Mouse (Mus musculus): ENCODE measurements around the gene Kif23. TPM values are rescaled to one million over a fixed set of nuclear protein-coding genes. Genes with fewer than 3 reads are reported as not detected.

The Kif23 gene
- polyA plus RNA-seq, 1 experiment from 2014 or later = 82.9 TPM

DNA sequence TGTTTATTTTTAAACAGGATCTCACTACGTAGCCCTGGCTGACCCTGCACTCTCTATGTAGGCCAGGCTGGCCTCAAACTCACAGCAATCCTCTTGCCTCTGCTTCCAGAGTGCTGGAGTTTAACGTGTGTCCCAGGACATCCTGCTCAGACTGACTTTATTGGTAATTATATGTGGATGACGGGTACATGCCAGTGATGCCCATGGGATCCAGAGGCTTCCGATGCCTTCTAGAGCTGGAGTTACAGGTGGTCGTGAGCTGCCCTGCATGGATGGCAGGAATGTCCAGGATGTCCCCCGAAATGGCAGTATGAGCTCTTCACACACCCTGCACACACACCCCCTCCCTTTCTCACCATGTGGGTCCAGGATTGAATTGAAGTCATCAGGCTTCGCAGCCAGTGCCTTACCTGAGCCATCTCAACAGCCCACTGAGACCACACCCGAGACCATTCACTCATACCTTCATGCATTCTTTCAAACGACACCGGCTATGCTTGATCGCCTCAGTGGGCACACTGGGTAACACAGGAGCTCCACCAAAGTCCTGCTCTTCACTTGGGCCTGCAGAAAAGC is 37.7 kb downstream of the Kif23 start:
- WGBS = 88% methylated on average over 11 of the region's 11 CpGs
- ATAC-seq (ENCODE audit: insufficient number of reproducible peaks, insufficient read depth, low FRiP score, low read depth) = no peak
- no peak overlapping the region for H3K4me2 ChIP-seq (ENCODE audit: low read length)
- H3K27ac ChIP-seq (replicated peaks in 1 of 2; ENCODE audit: control insufficient read depth in 1 of 2, insufficient read depth in 1 of 2, low read depth in 2 of 2, low read length in 2 of 2) = no peak overlapping the region
- H3K4me1 ChIP-seq (ENCODE audit: control insufficient read depth in 2 of 2, insufficient read depth in 2 of 2, low read length in 2 of 2) = peaks cover 2 to 5% of the 10 kb centered on the region in 2 experiments
- H3K36me3 ChIP-seq (ENCODE audit: control insufficient read depth, insufficient read depth, low read length) = peaks cover 30% of the 10 kb centered on the region
- H3K4me3 ChIP-seq (ENCODE audit: control insufficient read depth in 1 of 2, insufficient read depth in 1 of 2, low read depth in 1 of 2, low read length in 2 of 2) = no peak overlapping the region
- H3K9ac ChIP-seq (ENCODE audit: low read length) = no peak overlapping the region
- no peaks in the 10 kb centered on the region for H3K27me3 ChIP-seq (ENCODE audit: control insufficient read depth, insufficient read depth, low read length)
- no peaks in the 10 kb centered on the region for H3K9me3 ChIP-seq (ENCODE audit: control insufficient read depth, low read length)

DNA sequence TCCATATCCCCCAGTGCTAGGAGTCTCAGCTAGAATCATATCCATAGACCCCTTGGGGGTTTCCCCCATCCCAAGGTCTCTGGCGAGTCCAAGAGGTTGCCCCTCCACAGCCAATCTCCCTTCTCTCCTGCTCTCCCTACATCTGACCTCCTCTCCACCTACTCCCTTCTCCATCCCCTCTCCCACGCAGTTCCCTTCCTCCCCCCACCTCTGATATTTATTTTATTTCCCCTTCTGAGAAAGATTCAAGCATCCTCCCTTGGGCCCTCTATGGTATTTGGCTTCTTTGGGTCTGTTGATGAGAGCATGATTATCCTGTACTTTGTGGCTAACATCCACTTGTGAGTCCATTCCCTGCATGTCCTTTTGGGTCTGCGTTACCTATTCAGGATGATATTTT is 38.2 kb downstream of the Kif23 start:
- no peak for ATAC-seq (ENCODE audit: insufficient number of reproducible peaks, insufficient read depth, low FRiP score, low read depth)
- Histone ChIP-seq H3K9ac (ENCODE audit: low read length) (no peak overlapping the region), H3K36me3 (ENCODE audit: control insufficient read depth, insufficient read depth, low read length) (peaks cover 27% of the 10 kb centered on the region), H3K27me3 (ENCODE audit: control insufficient read depth, insufficient read depth, low read length) (no peaks in the 10 kb centered on the region), H3K9me3 (ENCODE audit: control insufficient read depth, low read length) (no peaks in the 10 kb centered on the region), H3K4me3 (ENCODE audit: control insufficient read depth in 1 of 2, insufficient read depth in 1 of 2, low read depth in 1 of 2, low read length in 2 of 2) (no peak overlapping the region), H3K4me1 (ENCODE audit: control insufficient read depth in 2 of 2, insufficient read depth in 2 of 2, low read length in 2 of 2) (peaks cover 2 to 5% of the 10 kb centered on the region in 2 experiments; a peak in 3 of 4 replicates), H3K27ac (replicated peaks in 1 of 2; ENCODE audit: control insufficient read depth in 1 of 2, insufficient read depth in 1 of 2, low read depth in 2 of 2, low read length in 2 of 2) (no peak overlapping the region), H3K4me2 (ENCODE audit: low read length) (no peak overlapping the region)
- WGBS = 75% methylated on average over 3 of the region's 3 CpGs

DNA sequence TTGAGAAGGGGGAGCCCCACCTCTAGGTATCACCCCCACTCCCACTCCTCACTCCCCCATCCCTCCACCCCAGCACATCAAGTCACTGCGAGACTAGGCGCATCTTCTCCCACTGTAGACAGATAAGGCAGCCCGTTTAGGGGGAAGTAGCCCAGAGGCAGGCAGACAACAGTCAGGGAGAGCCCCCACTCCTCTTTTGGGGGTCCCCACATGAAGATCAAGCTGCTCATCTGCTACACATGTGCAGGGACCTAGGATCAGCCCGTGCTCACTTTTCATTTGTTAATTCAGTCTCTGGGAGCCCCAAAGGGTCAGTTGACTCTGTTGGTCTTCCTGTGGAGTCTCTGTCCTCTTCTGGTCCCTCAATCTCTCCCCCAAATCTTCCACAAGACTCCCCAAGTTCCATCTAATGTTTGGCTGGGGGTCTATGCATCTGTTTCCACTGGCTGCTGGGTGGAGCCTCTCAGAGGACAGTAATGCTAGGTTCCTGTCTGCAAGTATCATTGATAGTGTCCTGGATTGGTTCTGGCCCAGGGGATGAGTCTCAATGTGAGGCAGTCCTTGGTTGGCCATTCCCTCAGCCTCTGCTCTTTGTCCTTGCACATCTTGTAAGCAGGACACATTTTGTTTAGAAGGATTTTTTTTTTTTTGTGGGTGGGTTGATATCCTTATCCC is 38.8 kb downstream of the Kif23 start:
- WGBS = 60% methylated on average over 4 of the region's 4 CpGs
- no peak for ATAC-seq (ENCODE audit: insufficient number of reproducible peaks, insufficient read depth, low FRiP score, low read depth)
- no peak overlapping the region for H3K4me2 ChIP-seq (ENCODE audit: low read length)
- no peak overlapping the region for H3K9ac ChIP-seq (ENCODE audit: low read length)
- no peak overlapping the region for H3K27ac ChIP-seq (replicated peaks in 1 of 2; ENCODE audit: control insufficient read depth in 1 of 2, insufficient read depth in 1 of 2, low read depth in 2 of 2, low read length in 2 of 2)
- H3K36me3 ChIP-seq (ENCODE audit: control insufficient read depth, insufficient read depth, low read length) = peaks cover 21% of the 10 kb centered on the region
- peaks cover 0 to 2% of the 10 kb centered on the region in 2 experiments; a peak in 1 of 4 replicates for H3K4me1 ChIP-seq (ENCODE audit: control insufficient read depth in 2 of 2, insufficient read depth in 2 of 2, low read length in 2 of 2)
- peaks cover 2% of the 10 kb centered on the region; the same call in 1 of the 2 replicates for H3K27me3 ChIP-seq (ENCODE audit: control insufficient read depth, insufficient read depth, low read length)
- H3K4me3 ChIP-seq (ENCODE audit: control insufficient read depth in 1 of 2, insufficient read depth in 1 of 2, low read depth in 1 of 2, low read length in 2 of 2) = no peak overlapping the region
- H3K9me3 ChIP-seq (ENCODE audit: control insufficient read depth, low read length) = no peaks in the 10 kb centered on the region

DNA sequence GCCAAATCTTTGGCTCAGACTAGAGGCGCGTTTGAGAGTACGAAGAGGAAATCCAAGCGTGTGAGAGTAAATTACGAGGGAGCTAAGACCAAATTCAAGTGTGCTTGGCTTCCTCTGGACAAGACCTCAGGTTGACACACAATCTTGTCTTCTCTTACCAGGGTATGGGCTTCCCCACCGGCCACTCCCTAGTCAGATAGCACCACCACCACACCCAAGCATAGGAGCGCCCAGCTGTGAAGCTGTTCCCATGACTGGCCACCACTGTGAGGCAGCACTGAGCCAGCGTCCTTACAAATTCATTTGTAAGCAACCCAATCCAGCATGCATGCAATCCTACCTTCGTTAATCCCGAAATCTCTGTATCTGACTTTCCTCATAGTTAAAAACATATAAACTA is 39.7 kb downstream of the Kif23 start:
- WGBS = 63% methylated on average over 10 of the region's 10 CpGs
- peaks cover 0 to 2% of the 10 kb centered on the region in 2 experiments; a peak in 1 of 4 replicates for H3K4me1 ChIP-seq (ENCODE audit: control insufficient read depth in 2 of 2, insufficient read depth in 2 of 2, low read length in 2 of 2)
- ATAC-seq (ENCODE audit: insufficient number of reproducible peaks, insufficient read depth, low FRiP score, low read depth) = no peak
- no peak overlapping the region for H3K27ac ChIP-seq (replicated peaks in 1 of 2; ENCODE audit: control insufficient read depth in 1 of 2, insufficient read depth in 1 of 2, low read depth in 2 of 2, low read length in 2 of 2)
- H3K4me3 ChIP-seq (ENCODE audit: control insufficient read depth in 1 of 2, insufficient read depth in 1 of 2, low read depth in 1 of 2, low read length in 2 of 2) = no peak overlapping the region
- no peaks in the 10 kb centered on the region for H3K9me3 ChIP-seq (ENCODE audit: control insufficient read depth, low read length)
- peaks cover 12% of the 10 kb centered on the region for H3K36me3 ChIP-seq (ENCODE audit: control insufficient read depth, insufficient read depth, low read length)
- peaks cover 11% of the 10 kb centered on the region for H3K27me3 ChIP-seq (ENCODE audit: control insufficient read depth, insufficient read depth, low read length)
- H3K9ac ChIP-seq (ENCODE audit: low read length) = no peak overlapping the region
- H3K4me2 ChIP-seq (ENCODE audit: low read length) = no peak overlapping the region

DNA sequence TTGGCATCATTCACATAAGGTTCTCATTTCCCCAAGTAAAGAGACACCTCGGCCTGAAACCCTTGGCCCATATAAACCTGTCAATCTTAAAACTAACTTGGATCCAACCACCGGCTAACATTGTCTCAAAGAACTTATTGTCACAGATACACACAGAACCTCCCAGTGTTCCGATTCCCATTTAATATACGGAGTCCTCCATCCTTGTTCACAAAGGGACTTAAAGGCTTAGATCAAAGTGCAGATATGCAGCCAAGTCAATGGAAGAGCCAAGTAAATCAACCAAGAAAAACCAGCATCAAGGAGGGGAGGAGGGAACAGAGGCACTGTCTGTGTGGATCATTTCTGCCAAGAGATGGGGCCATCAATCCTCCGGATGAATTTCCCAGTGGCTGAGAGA is 41.0 kb downstream of the Kif23 start:
- Histone ChIP-seq H3K9me3 (ENCODE audit: control insufficient read depth, low read length) (no peaks in the 10 kb centered on the region), H3K36me3 (ENCODE audit: control insufficient read depth, insufficient read depth, low read length) (no peaks in the 10 kb centered on the region), H3K4me1 (ENCODE audit: control insufficient read depth in 2 of 2, insufficient read depth in 2 of 2, low read length in 2 of 2) (peaks cover 0 to 2% of the 10 kb centered on the region in 2 experiments; a peak in 1 of 4 replicates), H3K9ac (ENCODE audit: low read length) (no peak overlapping the region), H3K4me2 (ENCODE audit: low read length) (no peak overlapping the region), H3K27ac (replicated peaks in 1 of 2; ENCODE audit: control insufficient read depth in 1 of 2, insufficient read depth in 1 of 2, low read depth in 2 of 2, low read length in 2 of 2) (no peak overlapping the region), H3K27me3 (ENCODE audit: control insufficient read depth, insufficient read depth, low read length) (peaks cover 17% of the 10 kb centered on the region), H3K4me3 (ENCODE audit: control insufficient read depth in 1 of 2, insufficient read depth in 1 of 2, low read depth in 1 of 2, low read length in 2 of 2) (no peak overlapping the region)
- ATAC-seq (ENCODE audit: insufficient number of reproducible peaks, insufficient read depth, low FRiP score, low read depth) = no peak
- WGBS = 87% methylated on average over 5 of the region's 5 CpGs

DNA sequence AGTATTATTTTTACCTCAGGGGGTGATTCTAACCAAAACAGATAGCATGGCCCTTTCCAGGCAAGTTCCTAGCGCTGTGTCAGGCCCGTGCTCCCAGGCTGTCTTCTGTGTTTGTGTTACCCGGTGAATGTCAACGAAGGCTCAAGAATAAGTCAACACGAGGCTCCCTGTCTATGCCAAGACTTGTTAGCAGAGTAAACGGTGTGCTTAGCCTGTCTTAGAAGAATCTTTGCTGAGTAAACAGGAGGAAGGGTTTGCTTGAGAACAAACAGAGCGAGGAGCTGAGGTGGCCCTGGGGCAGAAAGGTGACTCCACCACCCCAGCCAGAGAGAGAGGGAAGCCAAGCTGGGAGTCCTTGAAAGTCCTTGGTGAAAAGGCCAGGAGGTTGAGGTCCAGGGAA is 42.4 kb downstream of the Kif23 start:
- Histone ChIP-seq H3K9ac (ENCODE audit: low read length) (no peak overlapping the region), H3K27me3 (ENCODE audit: control insufficient read depth, insufficient read depth, low read length) (peaks cover 29% of the 10 kb centered on the region), H3K4me2 (ENCODE audit: low read length) (no peak overlapping the region), H3K9me3 (ENCODE audit: control insufficient read depth, low read length) (no peaks in the 10 kb centered on the region), H3K27ac (replicated peaks in 1 of 2; ENCODE audit: control insufficient read depth in 1 of 2, insufficient read depth in 1 of 2, low read depth in 2 of 2, low read length in 2 of 2) (no peak overlapping the region), H3K4me3 (ENCODE audit: control insufficient read depth in 1 of 2, insufficient read depth in 1 of 2, low read depth in 1 of 2, low read length in 2 of 2) (no peak overlapping the region), H3K36me3 (ENCODE audit: control insufficient read depth, insufficient read depth, low read length) (no peaks in the 10 kb centered on the region), H3K4me1 (ENCODE audit: control insufficient read depth in 2 of 2, insufficient read depth in 2 of 2, low read length in 2 of 2) (peaks cover 2% of the 10 kb centered on the region in 2 experiments; a peak in 2 of 4 replicates)
- WGBS = 24% methylated on average over 7 of the region's 7 CpGs
- no peak for ATAC-seq (ENCODE audit: insufficient number of reproducible peaks, insufficient read depth, low FRiP score, low read depth)

DNA sequence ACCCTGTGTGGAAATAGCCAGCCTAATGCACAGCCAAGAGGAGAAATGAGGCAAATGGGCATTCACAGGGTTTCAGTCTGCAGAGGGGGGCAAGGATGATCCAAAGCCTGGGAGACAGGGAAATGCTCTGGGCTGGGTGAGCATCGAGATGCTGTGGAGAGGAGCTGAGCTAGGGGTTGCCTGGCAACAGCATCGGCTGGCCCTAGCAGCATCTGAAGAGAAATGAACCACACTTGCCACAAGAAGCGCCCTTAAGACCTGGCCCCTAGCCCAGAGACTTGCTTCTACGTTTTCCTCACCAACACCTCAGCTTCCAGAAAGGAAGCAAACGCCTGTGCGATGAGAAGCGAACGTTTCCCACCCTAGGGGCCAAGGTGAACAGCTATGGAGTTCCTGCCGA is 44.1 kb downstream of the Kif23 start:
- ATAC-seq (ENCODE audit: insufficient number of reproducible peaks, insufficient read depth, low FRiP score, low read depth) = no peak
- Histone ChIP-seq H3K4me2 (ENCODE audit: low read length) (no peak overlapping the region), H3K4me3 (ENCODE audit: control insufficient read depth in 1 of 2, insufficient read depth in 1 of 2, low read depth in 1 of 2, low read length in 2 of 2) (no peak overlapping the region), H3K27me3 (ENCODE audit: control insufficient read depth, insufficient read depth, low read length) (peaks cover 40% of the 10 kb centered on the region), H3K36me3 (ENCODE audit: control insufficient read depth, insufficient read depth, low read length) (no peaks in the 10 kb centered on the region), H3K4me1 (ENCODE audit: control insufficient read depth in 2 of 2, insufficient read depth in 2 of 2, low read length in 2 of 2) (peaks cover 2% of the 10 kb centered on the region in 2 experiments; a peak in 2 of 4 replicates), H3K27ac (replicated peaks in 1 of 2; ENCODE audit: control insufficient read depth in 1 of 2, insufficient read depth in 1 of 2, low read depth in 2 of 2, low read length in 2 of 2) (no peak overlapping the region), H3K9me3 (ENCODE audit: control insufficient read depth, low read length) (no peaks in the 10 kb centered on the region), H3K9ac (ENCODE audit: low read length) (no peak overlapping the region)
- 62% methylated on average over 9 of the region's 9 CpGs for WGBS

All from heart, embryonic 14.5 days (tissue).